Mouse (Mus musculus): ENCODE measurements around the gene Fsd1. TPM values are rescaled to one million over a fixed set of nuclear protein-coding genes. Genes with fewer than 3 reads are reported as not detected.

Fsd1 gene
- polyA plus RNA-seq (2012; rRNA removed), result 0.08 and 0.25 TPM in 2 replicates

DNA sequence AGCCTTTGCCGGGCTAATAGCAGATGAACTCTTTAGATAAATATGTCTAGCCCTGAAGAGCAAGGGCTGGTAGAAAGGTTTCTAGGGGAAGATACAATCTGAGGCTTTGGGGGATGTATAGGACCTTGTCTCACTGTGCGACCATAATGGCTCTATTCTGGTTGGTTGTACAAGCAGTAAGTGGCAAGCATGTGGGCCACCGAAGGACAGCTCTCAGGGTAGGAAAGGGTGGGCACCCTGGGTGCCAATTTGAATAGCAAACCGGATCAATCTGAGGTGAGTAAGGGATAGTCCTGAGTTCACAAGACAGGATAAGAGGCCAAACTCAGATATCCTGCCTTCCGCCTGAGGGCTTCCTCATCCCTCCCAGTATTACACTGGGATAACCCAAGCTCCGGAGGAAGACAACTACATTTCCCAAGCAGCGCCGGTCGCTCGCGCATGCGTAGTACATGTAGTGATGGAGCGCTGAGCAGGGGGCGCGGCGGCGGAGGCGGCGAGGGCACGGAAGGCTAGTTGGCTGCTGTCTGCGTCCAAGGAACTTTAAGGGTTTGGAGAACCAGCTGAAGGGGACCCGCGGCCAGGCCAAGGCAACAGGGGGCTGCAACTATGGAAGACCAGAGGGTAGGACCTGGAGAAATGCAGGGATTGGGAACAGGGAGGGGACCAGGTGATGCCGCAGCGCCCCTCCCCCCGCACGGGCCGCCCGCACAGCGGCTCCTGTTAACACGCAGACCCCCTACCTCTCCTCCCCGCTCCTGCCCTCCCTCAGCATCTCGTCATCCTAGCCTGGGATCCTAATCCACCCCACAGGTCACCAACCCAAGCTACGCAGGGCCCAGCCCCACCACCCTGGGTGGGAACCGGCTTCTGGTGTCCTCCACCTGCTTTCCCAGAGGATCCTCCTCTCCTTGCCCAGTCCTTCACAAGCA lies at the start of gene Fsd1:
TSS of gene Fsd1 (plus strand) at position 480 of the 932 bp plus-strand sequence.

DNA sequence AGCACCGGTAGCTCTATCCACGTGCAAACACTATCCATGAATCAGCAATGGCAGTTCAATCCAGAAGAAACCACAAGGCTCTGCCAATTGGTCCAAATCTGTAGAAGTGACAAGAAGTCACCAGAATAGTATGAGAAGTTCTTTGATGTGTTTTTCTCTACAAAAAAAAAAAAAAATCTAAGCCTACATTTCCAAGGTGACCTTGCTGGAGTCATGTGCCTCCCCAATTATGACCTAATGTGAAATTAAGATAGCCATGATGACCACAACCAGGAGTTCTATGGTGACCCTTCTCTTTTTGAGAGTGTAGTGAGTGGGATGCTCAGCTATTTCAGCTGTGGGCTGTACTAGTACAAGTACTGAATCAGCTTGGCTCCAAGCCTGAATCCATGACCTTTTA lies 36.9 kb upstream of the Fsd1 start, which contains the start of gene Zfp119b:
TSS of gene Zfp119b (minus strand) at position 101 of the 400 bp plus-strand sequence.

GRCm38 (mm10) chr17:55952447-55953027 lies 33.8 kb upstream of the Fsd1 start, which contains the start of gene Ebi3:
Ebi3 (plus strand) TSS chr17:55952640.

DNA sequence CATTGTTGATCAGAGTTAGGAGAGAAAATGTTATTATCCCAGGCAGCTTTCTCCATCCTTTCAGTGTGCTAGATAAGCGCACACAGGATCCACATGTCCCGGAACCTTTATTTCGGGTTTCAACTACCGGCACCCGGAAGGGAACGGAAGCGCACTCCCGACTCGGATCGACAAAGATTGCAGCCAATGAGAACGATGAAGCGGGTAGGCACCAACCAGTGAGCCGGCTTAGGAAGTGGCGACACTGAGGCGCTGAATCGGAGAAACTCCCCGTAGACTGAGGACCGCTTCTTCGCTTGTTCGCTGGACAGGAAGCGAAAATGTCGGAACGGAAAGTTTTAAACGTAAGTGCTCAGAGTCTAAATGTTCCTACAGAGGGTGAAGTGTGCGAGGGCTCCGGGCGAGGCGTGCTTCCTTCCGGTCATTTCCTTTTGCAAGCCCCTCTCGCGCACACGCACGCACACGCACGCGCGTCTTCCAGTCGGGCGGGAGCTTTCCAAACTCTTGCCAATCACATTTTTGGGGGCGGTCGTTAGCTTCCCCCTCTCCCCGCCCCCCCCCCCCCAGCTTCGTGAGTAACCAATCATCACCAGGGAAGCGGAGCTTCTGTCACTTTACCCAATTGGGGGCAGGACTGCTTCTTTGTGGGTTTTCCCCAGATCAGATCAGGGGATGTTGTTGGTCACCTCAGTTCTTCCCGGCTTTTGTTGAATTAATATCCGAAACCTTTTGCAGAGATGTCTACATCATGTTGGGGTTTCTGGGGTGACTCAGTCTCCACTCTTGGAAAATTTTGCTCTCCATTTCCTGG lies 27.2 kb upstream of the Fsd1 start, which contains the start of gene Yju2:
TSS of gene Yju2 (plus strand) at position 182 of the 811 bp plus-strand sequence.

DNA sequence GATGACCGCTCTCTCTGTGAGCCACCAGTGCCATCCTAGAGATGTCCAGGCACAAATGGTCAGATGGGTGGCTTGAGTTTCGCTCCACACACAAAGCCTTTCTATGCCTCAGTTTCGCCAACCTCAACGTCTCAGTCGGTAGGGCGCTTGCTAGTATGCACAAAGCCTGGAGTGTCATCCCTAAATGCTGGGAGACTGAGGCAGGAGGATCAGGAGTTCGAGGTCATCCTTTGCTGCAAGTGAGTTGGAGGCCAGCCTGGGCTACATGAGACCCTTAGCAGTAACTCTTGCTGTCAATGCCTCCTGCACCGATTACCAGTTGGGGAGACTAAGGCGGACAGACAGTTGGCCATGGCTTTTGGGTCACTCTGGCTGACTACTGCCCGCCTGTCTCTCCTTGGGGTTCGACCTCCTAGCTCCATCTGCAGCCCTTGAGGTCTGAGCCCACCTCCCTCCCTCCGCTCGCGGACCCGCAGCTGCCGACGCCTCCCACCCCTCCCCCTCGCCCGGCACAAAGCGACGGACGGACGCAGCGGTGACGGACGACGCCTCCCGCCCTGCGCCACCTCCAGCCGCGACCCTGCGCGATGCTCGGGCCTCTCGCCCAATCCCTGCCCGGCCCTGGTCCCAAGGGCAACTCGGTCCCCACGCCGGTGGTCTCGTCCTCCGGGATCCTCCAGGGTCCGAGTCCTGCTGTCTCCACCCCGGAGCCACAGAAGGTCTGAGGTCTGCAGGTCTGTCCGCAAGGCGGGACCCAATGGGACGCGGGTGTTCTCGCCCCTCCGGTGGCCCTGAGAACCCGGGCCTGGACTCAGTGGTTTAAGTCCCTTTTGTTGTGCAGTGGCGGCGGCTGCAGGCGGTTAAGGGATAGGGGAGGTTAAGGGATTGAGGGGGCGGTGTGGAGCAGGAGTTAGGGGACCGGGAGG lies 16.1 kb upstream of the Fsd1 start, which contains the start of gene Shd:
TSS of gene Shd (plus strand) at position 502 of the 926 bp plus-strand sequence.

DNA sequence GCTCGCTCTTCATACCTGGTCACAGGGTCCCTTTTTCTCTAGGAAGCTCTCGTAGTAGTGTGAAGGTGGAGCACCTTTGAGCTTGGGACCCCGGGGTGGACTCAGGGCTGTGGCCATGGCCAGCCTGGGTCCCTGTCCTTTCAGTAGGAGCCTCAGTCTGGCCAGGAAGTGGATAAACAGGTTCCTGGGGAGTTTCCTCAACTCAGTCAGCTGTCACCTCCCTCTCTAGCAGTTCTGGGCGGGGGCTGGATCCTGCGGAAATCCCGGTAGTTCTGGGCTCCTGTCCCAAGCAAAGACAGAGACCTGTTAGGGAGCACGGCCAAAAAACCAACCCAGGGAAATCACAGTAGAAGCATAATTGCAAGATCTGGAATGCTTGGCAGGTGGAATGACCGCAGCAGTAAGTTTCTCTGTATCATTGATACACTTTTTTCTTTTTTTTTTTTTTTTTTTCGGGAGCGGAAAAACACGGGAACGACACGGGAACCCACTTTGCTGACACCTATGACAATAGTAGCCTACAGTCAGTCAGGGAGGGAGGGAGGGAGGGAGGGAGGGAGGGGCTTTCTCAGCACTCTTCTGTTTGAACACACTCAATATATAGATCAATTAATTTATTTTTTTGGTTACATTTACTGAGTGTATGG lies 19.2 kb downstream of the Fsd1 start, which contains the start of the genes Stap2 and Mpnd:
TSS of gene Stap2 (minus strand) at position 170 of the 647 bp plus-strand sequence.
TSS of gene Mpnd (plus strand) at position 297 of the 647 bp plus-strand sequence.

GRCm38 (mm10) chr17:56036176-56036900 lies 50.0 kb downstream of the Fsd1 start, which contains the start of gene Sh3gl1:
Sh3gl1 (minus strand) TSS chr17:56036635.

DNA sequence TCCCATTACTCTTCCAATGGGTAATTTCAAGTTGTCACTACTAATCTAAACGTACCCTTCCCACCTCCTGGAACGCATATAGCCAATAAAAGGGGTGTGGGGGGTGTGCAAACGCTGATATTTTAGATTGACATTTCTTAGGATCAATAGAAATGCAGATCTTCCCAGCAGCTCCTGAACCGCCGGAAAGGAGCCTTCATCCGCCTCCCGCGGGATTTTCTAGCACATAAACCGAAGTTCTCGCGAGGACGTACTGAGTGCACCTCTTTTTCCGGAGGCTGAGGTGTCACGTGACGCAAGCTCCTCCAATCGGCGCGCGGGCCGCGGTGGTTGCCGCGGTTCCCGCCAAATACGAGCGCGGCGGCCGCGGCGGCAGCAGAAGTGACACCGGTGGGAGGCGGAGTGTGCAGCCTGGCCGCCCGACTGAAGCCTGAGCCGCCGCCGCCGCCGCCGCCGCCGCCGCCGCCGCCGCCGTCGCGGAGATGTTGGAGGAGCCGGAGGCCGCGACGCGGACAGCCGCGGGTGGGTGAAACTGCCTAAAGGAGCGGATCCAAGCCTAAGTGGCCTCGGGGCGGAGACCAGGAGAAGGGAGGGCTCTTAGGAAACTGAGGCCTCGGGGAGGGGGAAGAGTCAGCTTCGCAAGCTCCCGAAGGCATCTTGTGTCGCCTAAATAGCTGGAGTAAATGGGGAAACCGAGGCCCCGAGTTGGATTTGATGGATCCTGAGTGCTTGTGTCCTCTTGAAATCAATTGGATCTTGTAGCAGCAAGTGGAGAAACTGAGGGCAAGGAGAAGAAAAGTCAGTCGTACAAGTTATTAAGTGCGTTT lies 53.9 kb downstream of the Fsd1 start, which contains the start of gene Chaf1a:
TSS of gene Chaf1a (plus strand) at position 410 of the 827 bp plus-strand sequence.

Other genes starting within 250 kb of the Fsd1 start
- 0.80 and 1.3 TPM in 2 replicates for gene Adgre4, start 236.5 kb upstream of the Fsd1 start, polyA plus RNA-seq (2012; rRNA removed)
- 0.84 and 0.92 TPM in 2 replicates for gene Zfp119a, start 107.6 kb upstream of the Fsd1 start, polyA plus RNA-seq (2012; rRNA removed)
- gene Zfp959, start 94.4 kb upstream of the Fsd1 start, polyA plus RNA-seq (2012; rRNA removed), result 3.6 TPM in 2 replicates
- 1.0 and 1.1 TPM in 2 replicates for gene Zfp119b, start 37.0 kb upstream of the Fsd1 start, polyA plus RNA-seq (2012; rRNA removed)
- gene Ebi3, start 33.9 kb upstream of the Fsd1 start, polyA plus RNA-seq (2012; rRNA removed), result 3.0 and 4.2 TPM in 2 replicates
- 5.0 and 5.9 TPM in 2 replicates for gene Yju2, start 27.4 kb upstream of the Fsd1 start, polyA plus RNA-seq (2012; rRNA removed)
- gene Shd, start 16.0 kb upstream of the Fsd1 start, polyA plus RNA-seq (2012; rRNA removed), result 0.23 and 0.38 TPM in 2 replicates
- gene Stap2, start 19.1 kb downstream of the Fsd1 start, polyA plus RNA-seq (2012; rRNA removed), result 1.9 and 2.0 TPM in 2 replicates
- gene Mpnd, start 19.2 kb downstream of the Fsd1 start, polyA plus RNA-seq (2012; rRNA removed), result 14.0 and 16.4 TPM in 2 replicates
- gene Sh3gl1, start 50.1 kb downstream of the Fsd1 start, polyA plus RNA-seq (2012; rRNA removed), result 25.3 and 29.6 TPM in 2 replicates
- gene Chaf1a, start 53.9 kb downstream of the Fsd1 start, polyA plus RNA-seq (2012; rRNA removed), result 16.0 and 18.2 TPM in 2 replicates
- 7.6 and 8.7 TPM in 2 replicates for gene Ubxn6, start 88.5 kb downstream of the Fsd1 start, polyA plus RNA-seq (2012; rRNA removed)
- 30.2 and 32.2 TPM in 2 replicates for gene Hdgfl2, start 93.1 kb downstream of the Fsd1 start, polyA plus RNA-seq (2012; rRNA removed)
- gene Plin4, start 123.3 kb downstream of the Fsd1 start, polyA plus RNA-seq (2012; rRNA removed), result 0.02 TPM in 2 replicates
- 0.15 and 0.16 TPM in 2 replicates for gene Plin5, start 131.1 kb downstream of the Fsd1 start, polyA plus RNA-seq (2012; rRNA removed)
- gene Lrg1, start 135.5 kb downstream of the Fsd1 start, polyA plus RNA-seq (2012; rRNA removed), result 0.17 and 0.18 TPM in 2 replicates
- 0.93 and 0.95 TPM in 2 replicates for gene Sema6b, start 153.8 kb downstream of the Fsd1 start, polyA plus RNA-seq (2012; rRNA removed)
- 1.4 and 1.7 TPM in 2 replicates for gene Tnfaip8l1, start 176.0 kb downstream of the Fsd1 start, polyA plus RNA-seq (2012; rRNA removed)
- gene Mydgf, start 197.4 kb downstream of the Fsd1 start, polyA plus RNA-seq (2012; rRNA removed), result 38.1 and 40.3 TPM in 2 replicates
- gene Dpp9, start 232.4 kb downstream of the Fsd1 start, polyA plus RNA-seq (2012; rRNA removed), result 12.9 and 15.0 TPM in 2 replicates